Mouse (Mus musculus): ENCODE measurements around the gene Rps10.
A peak's percentile ranks its signal among the peaks of the same experiment; 100 is the strongest.

The Rps10 gene

GRCm38 (mm10) chr17:27610679-27611518 lies 25.6 kb downstream of the Rps10 start:
- no peak for DNase-seq

GRCm38 (mm10) chr17:27609576-27609975 lies 26.9 kb downstream of the Rps10 start:
- DNase-seq, result no peak

- no peak for DNase-seq
Measured at GRCm38 (mm10) chr17:27603522-27604234, 32.8 kb downstream of the Rps10 start.

- no peak for DNase-seq
Measured at GRCm38 (mm10) chr17:27603036-27603435, 33.4 kb downstream of the Rps10 start.

DNA sequence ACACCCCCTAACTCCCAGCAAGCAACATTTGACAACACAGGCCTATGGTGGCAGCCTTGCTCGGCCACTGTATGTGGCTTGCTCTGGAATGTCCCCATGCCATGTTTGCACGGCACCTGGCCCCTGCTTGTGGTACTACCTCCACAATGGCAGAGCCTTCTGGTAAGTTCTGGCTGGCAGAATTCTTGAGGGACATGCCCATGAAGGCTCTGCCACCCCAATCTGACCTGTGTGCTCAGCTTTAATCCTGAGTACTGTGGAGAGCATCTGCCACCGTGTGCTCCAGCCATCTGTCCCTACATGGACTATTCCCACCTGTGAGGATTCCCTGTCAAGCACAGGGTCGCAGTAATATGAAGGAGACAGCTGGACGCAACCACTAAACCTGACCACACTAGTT lies 35.6 kb downstream of the Rps10 start:
- DNase-seq, result no peak

- no peak for DNase-seq
Measured at GRCm38 (mm10) chr17:27600286-27600685, 36.2 kb downstream of the Rps10 start.

DNA sequence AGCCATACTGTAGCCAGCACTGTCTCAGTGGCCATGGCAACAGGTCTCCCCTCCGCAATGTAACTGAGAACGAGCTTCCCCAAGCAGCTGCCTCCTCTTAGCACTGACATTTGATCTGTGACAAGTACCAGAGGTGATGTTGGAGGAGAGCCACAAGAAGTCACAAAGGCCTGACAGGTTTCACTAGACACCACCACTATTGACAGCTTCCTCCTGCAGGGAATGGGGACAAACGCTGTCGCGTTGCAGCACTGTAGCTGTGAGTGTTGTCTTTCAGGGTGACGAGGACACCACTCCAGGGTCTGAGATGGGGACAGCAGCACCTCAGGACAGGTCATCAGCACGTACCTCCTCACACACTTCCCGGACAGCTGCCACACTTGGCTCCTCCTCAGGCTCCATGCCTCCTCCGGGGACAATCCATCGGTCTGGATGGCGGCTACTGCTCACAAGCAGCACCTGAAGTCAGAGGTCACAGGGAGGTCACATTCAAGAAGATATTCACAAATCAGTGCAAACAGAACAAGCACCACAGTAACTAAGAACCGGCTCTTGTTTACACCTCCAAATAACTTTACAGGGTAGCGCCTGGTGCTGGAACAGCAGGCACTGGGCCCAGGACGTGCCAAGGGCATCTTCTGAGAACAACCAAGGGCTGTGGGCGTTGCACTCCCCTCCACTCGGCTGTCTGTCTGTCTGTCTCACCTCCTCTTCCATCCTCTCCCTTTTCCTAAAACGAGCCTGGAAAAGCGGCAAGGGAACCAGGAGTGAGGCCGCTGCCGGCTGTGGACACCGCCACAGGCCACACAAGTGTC lies 39.9 kb downstream of the Rps10 start:
- DNase-seq, result no peak

DNA sequence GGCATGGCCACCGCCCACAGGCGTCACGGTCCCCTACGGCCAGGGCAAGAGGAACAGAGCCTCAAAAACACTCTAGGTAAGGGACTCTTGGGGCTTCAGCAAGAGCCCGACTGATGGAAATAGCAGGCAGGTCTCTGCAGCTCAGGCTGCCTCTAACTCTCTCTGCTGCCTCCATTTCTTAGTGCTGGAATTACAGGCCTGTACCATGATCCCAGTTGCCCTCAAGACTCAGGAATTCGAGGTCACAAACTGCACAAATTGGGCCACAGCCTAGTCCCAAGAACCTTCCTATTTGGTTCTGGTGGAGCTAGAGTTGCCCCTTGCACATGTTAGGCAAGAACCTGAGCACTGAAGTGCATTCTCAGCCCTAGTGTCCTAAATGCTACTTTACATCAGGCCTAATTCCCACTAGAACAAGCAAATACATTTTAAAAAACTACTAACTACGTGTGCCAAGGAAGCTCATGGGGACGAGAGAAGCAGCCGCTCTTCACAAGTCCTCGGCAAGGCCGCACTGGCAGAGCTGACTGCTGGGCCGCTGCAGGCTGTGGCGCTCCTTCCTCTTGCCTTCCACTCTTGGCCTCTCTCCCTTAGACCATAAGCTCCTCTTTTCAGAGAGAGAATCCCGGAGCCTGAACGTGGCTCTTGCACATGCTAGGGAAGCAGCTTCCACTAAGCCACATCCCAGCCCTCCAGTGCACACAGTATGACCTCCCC lies 40.7 kb downstream of the Rps10 start:
- DNase-seq, result no peak

DNA sequence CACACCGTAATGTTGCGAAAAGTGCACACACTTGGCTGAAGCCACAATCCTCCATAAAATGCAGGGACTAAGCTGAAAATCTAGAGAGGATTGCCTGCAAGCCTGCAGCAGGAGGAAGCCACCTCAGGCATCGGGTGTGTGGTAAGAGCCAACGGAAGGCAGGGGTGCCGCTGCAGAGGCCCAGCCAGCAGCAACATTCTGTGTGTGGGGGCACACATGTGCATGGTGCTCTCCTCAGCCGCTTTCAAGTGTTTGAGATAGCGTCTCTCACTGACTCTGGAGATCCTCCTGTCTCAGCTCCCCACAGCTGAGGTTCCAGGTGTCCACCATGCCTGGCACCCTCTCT lies 43.9 kb downstream of the Rps10 start:
- DNase-seq, result no peak

DNA sequence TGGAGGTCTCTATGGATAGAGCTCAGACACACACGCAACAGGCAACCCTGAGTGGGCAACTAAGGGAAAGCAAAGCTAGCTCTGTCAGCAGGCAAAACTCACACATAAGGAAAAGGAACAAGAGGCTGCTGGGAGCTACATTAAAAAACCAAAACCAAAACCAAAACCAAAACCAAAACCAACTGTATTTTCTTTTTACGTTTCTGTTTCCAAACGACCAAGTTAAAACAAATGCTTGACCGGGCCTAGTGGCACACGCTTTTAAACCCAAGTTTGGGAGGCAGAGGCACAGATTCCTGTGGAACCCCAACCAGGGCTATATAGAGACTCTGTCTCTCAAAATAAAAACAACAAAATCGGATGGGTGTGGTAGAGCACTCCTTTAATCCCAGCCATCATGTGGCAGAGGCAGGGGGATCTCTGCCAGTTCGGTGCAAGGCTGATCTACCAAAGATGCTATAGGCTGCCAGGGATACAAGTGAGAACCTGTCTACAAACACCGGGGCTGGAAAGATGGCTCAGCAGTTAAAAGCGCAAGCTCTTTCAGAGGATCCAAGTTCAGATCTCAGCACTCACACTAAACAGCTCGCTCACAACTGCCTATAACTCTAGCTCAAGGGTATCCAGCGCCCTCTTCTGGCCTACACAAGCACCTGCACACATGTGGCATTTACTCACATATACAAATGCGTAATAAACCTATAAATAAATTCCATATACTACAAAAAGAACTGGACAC lies 44.5 kb downstream of the Rps10 start:
- peak; percentile 24 for DNase-seq

GRCm38 (mm10) chr17:27588231-27588630 lies 48.2 kb downstream of the Rps10 start:
- DNase-seq, result no peak

GRCm38 (mm10) chr17:27587252-27587651 lies 49.2 kb downstream of the Rps10 start:
- DNase-seq, result no peak

GRCm38 (mm10) chr17:27586661-27587060 lies 49.8 kb downstream of the Rps10 start:
- no peak for DNase-seq

- DNase-seq, result no peak
Measured at GRCm38 (mm10) chr17:27583185-27583894, 53.1 kb downstream of the Rps10 start.

Measured in thymus, postnatal 14 days (tissue).